ENCODE assay signal across 11 mouse cellular contexts in genomic region chr5:71545554-71545953, GRCm38 (mm10). TPM values are rescaled to one million over a fixed set of nuclear protein-coding genes. Genes with fewer than 3 reads are reported as not detected.
A peak's percentile ranks its signal among the peaks of the same experiment; 100 is the strongest.
DNase-seq lines count a peak whose midpoint lies in the region; ATAC-seq and TF ChIP-seq lines count a peak whose summit lies in the region.
"Had no signal": no experiment of that assay in that cellular context is flagged by ENCODE, and none has a peak within 500 bp of the region (broad histone marks: within the 10 kb centered on the region; RNA-seq: fewer than 3 reads in every experiment).

No protein-coding gene starts in this region.

- H3K27me3 ChIP-seq in midbrain, postnatal 0 days (ENCODE audit: insufficient read depth, low read length), result no peaks in the 10 kb centered on the region
- H3K27me3 ChIP-seq in midbrain, embryonic 16.5 days (ENCODE audit: control insufficient read depth, insufficient read depth, low read depth, low read length), result no peaks in the 10 kb centered on the region
- H3K27me3 ChIP-seq: limb, embryonic 13.5 days; neural tube, embryonic 12.5 days; stomach, embryonic 15.5 days had no signal

- H3K4me1 ChIP-seq in midbrain, postnatal 0 days (ENCODE audit: insufficient read depth, low read length), result no peaks in the 10 kb centered on the region
- H3K4me1 ChIP-seq in midbrain, embryonic 16.5 days (ENCODE audit: control insufficient read depth, insufficient read depth, low read length), result no peaks in the 10 kb centered on the region
- H3K4me1 ChIP-seq: limb, embryonic 13.5 days; neural tube, embryonic 12.5 days; stomach, embryonic 15.5 days had no signal

- no peak for ATAC-seq in midbrain, postnatal 0 days (ENCODE audit: low FRiP score)
- no peak for ATAC-seq in midbrain, embryonic 16.5 days

- no peak overlapping the region for H3K4me3 ChIP-seq in midbrain, postnatal 0 days (ENCODE audit: low read depth, low read length)
- H3K4me3 ChIP-seq in midbrain, embryonic 16.5 days (ENCODE audit: low read depth, low read length), result no peak overlapping the region
- H3K4me3 ChIP-seq: limb, embryonic 13.5 days; neural tube, embryonic 12.5 days; stomach, embryonic 15.5 days had no signal

- H3K36me3 ChIP-seq in midbrain, postnatal 0 days (ENCODE audit: insufficient read depth, low read length), result no peaks in the 10 kb centered on the region
- H3K36me3 ChIP-seq in midbrain, embryonic 16.5 days (ENCODE audit: control insufficient read depth, insufficient read depth, low read length), result no peaks in the 10 kb centered on the region
- H3K36me3 ChIP-seq: limb, embryonic 13.5 days; neural tube, embryonic 12.5 days; stomach, embryonic 15.5 days had no signal

- H3K9me3 ChIP-seq in midbrain, postnatal 0 days (ENCODE audit: low read length), result no peaks in the 10 kb centered on the region
- H3K9me3 ChIP-seq in midbrain, embryonic 16.5 days (replicated peaks; ENCODE audit: control insufficient read depth, low read length, poor library complexity, severe bottlenecking), result no peaks in the 10 kb centered on the region; the same call in 1 of the 2 replicates
- H3K9me3 ChIP-seq: limb, embryonic 13.5 days; neural tube, embryonic 12.5 days; stomach, embryonic 15.5 days had no signal

- DNase-seq in heart, postnatal 4 days, result peak; percentile 8
- no peak for DNase-seq in heart, adult 9 months (ENCODE audit: low spot score in 2 of 2)
- DNase-seq in midbrain, postnatal 0 days (ENCODE audit: low spot score), result no peak
- peak; percentile 68 for DNase-seq in brain, adult 2 months (ENCODE audit: low read depth, low spot score)
- DNase-seq in telencephalon, adult 2 months (ENCODE audit: low read depth, low spot score), result peak; percentile 9
- no peak for DNase-seq in spleen, postnatal 36 days (ENCODE audit: low spot score in 2 of 2)

- peak; percentile 14; the same call in 1 of the 2 replicates for TF ChIP-seq CTCF in midbrain, postnatal 0 days (IDR thresholded peaks at IDR 0.05)

- no peak overlapping the region for H3K27ac ChIP-seq in midbrain, postnatal 0 days (ENCODE audit: low read depth, low read length)
- no peak overlapping the region for H3K27ac ChIP-seq in midbrain, embryonic 16.5 days (ENCODE audit: low read length)
- H3K27ac ChIP-seq: limb, embryonic 13.5 days; neural tube, embryonic 12.5 days; stomach, embryonic 15.5 days had no signal

- no peak overlapping the region for H3K9ac ChIP-seq in midbrain, postnatal 0 days (replicated peaks; ENCODE audit: low read length, poor library complexity, severe bottlenecking)
- H3K9ac ChIP-seq in midbrain, embryonic 16.5 days (ENCODE audit: low read depth, low read length), result no peak overlapping the region
- H3K9ac ChIP-seq: limb, embryonic 13.5 days; neural tube, embryonic 12.5 days; stomach, embryonic 15.5 days had no signal

- H3K4me2 ChIP-seq in midbrain, postnatal 0 days (ENCODE audit: low read depth, low read length, poor library complexity, severe bottlenecking), result no peak overlapping the region
- no peak overlapping the region for H3K4me2 ChIP-seq in midbrain, embryonic 16.5 days (ENCODE audit: low read length)
- H3K4me2 ChIP-seq: limb, embryonic 13.5 days; neural tube, embryonic 12.5 days; stomach, embryonic 15.5 days had no signal

RNA-seq across cellular contexts. Expression of gene Cox7b2, which starts 2.5 kb away (rescaled TPM):
- not detected for total RNA-seq in heart, postnatal 4 days (2021)
- total RNA-seq in midbrain, postnatal 0 days (2014; rRNA removed), result not detected in 2 replicates
- polyA plus RNA-seq in midbrain, postnatal 0 days (2015; fragmentation: Nextera tagmentation; extraction: Ambion mirVana), result 1.2 and 1.5 TPM in 2 replicates
- 0.50 and 1.3 TPM in 2 replicates for polyA plus RNA-seq in midbrain, embryonic 16.5 days (2015; fragmentation: Nextera tagmentation; extraction: Ambion mirVana)
- polyA plus RNA-seq: heart, embryonic 16.5 days; neural tube, embryonic 12.5 days; stomach, embryonic 15.5 days had no signal

Comparison
In these comparisons a context has a peak if more than half of its experiments do, and no peak if none do; other contexts are left out.
1. DNase-seq: peak in heart, postnatal 4 days (single experiment), brain, adult 2 months (single experiment) and telencephalon, adult 2 months (single experiment); none in heart, adult 9 months (0 of 2), midbrain, postnatal 0 days (single experiment) and spleen, postnatal 36 days (0 of 2).